Mouse (Mus musculus) forebrain, embryonic 16.5 days (tissue): ENCODE data around the gene Zfp260. TPM values are rescaled to one million over a fixed set of nuclear protein-coding genes. Genes with fewer than 3 reads are reported as not detected.

ENCODE experiments used
- ATAC-seq: fragments of 200-750 bp; cut with Nextera tagmentation; 2 replicates; pipeline ENCODE4 v1.8.0; 2017; ENCODE audit warnings: mild to moderate bottlenecking, moderate library complexity
- H3K27ac ChIP-seq: fragments of 300-500 bp; sonication (generic); 2 replicates; pipeline ENCODE4 v1.5.1; 2014; ENCODE audit warnings: low read length, control low read depth
- H3K27me3 ChIP-seq: fragments of 300-500 bp; sonication (generic); replicated peaks from 2 replicates; pipeline ENCODE4 v1.6.1; 2014; ENCODE audit warnings: low read length; ENCODE audit not compliant: control insufficient read depth, insufficient read depth
- H3K36me3 ChIP-seq: fragments of 300-500 bp; sonication (generic); 2 replicates; pipeline ENCODE4 v1.6.1; 2014; ENCODE audit not compliant: control insufficient read depth, insufficient read depth
- H3K4me1 ChIP-seq: fragments of 300-500 bp; sonication (generic); replicated peaks from 2 replicates; pipeline ENCODE4 v1.6.1; 2014; ENCODE audit warnings: low read length; ENCODE audit not compliant: control insufficient read depth, insufficient read depth
- H3K4me2 ChIP-seq: fragments of 300-500 bp; sonication (generic); 2 replicates; pipeline ENCODE4 v1.6.1; 2014; ENCODE audit warnings: mild to moderate bottlenecking, low read length, control low read depth
- H3K4me3 ChIP-seq: fragments of 300-500 bp; sonication (generic); replicated peaks from 2 replicates; pipeline ENCODE4 v1.5.1; 2014; ENCODE audit warnings: mild to moderate bottlenecking, low read length, control low read depth
- H3K9ac ChIP-seq: fragments of 300-500 bp; sonication (generic); replicated peaks from 2 replicates; pipeline ENCODE4 v1.6.1; 2014; ENCODE audit warnings: low read depth, low read length, control low read depth
- H3K9me3 ChIP-seq: fragments of 300-500 bp; sonication (generic); 2 replicates; pipeline ENCODE4 v1.6.1; 2016; ENCODE audit warnings: low read length; ENCODE audit not compliant: control insufficient read depth
- WGBS: fragments of 180-500 bp; shearing (Covaris S2); extraction: QIAGEN DNeasy Blood & Tissue Kit; methylation state at CpG from one replicate; pipeline ENCODE4 v1.1.7; 2014; 5-methylcytosine and 5-hydroxymethylcytosine counted together
- microRNA-seq: library from miRNA; unstranded; fragments of <30 nt; microRNA quantifications from one replicate; pipeline ENCODE4, GENCODE M21; 2017
- polyA plus RNA-seq: library from polyadenylated mRNA; unstranded; fragments of >200 nt; fragmentation: Nextera tagmentation; extraction: Ambion mirVana; gene quantifications from 2 replicates; pipeline ENCODE4 v1.2.1, GENCODE M21; 2015

The Zfp260 gene
- polyA plus RNA-seq, 1 experiment from 2014 or later = 112 TPM

DNA sequence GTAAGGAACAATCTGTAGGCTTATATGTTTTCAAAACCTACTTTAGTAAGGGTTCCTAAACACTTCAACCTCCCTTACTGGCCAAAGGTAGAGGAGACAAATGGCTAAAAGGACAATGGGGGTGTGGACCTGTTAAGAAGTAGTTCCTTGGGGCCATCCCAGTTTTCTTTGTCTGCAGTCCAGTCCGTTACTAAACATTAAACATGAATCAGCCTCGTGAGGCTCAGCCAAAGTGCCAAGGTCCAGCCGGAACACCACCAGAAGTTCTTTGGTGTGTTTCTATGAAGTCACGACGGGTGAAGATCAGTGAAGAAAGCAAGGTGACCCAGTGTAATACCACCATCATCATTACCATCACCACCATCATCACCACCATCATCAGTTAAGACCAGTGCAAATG lies 52.4 kb downstream of the Zfp260 start:
- Histone ChIP-seq H3K4me3 (no peak overlapping the region), H3K4me1 (peaks cover 6% of the 10 kb centered on the region; the same call in 1 of the 2 replicates), H3K4me2 (no peak overlapping the region), H3K9me3 (peaks cover 27% of the 10 kb centered on the region), H3K27me3 (no peaks in the 10 kb centered on the region), H3K36me3 (0 out of 2 replicates have a peak, but pooled peaks cover 4% of the 10 kb centered on the region), H3K9ac (no peak overlapping the region), H3K27ac (no peak overlapping the region)
- no peak for ATAC-seq
- 91% methylated on average over 5 of the region's 5 CpGs for WGBS

- no peaks in the 10 kb centered on the region for H3K4me1 ChIP-seq
- H3K36me3 ChIP-seq = peaks cover 32% of the 10 kb centered on the region
- no peak overlapping the region for H3K4me3 ChIP-seq
- no peak overlapping the region for H3K27ac ChIP-seq
- H3K9me3 ChIP-seq = peaks cover 72% of the 10 kb centered on the region
- 100% methylated on average over 1 of the region's 1 CpGs for WGBS
- no peaks in the 10 kb centered on the region for H3K27me3 ChIP-seq
- no peak overlapping the region for H3K9ac ChIP-seq
- no peak overlapping the region for H3K4me2 ChIP-seq
- ATAC-seq = no peak
Observed at GRCm38 (mm10) chr7:30154040-30154439, 59.5 kb downstream of the Zfp260 start.

- WGBS = 94% methylated on average over 3 of the region's 3 CpGs
- peaks cover 72% of the 10 kb centered on the region for H3K9me3 ChIP-seq
- ATAC-seq = no peak
- H3K9ac ChIP-seq = no peak overlapping the region
- H3K36me3 ChIP-seq = peaks cover 45% of the 10 kb centered on the region
- H3K4me1 ChIP-seq = no peaks in the 10 kb centered on the region
- H3K4me3 ChIP-seq = no peak overlapping the region
- no peak overlapping the region for H3K27ac ChIP-seq
- no peak overlapping the region for H3K4me2 ChIP-seq
- H3K27me3 ChIP-seq = no peaks in the 10 kb centered on the region
Observed at GRCm38 (mm10) chr7:30155507-30155906, 60.9 kb downstream of the Zfp260 start.

Small RNA genes within 50 kb of the gene (microRNA-seq; reads per million reads assigned to microRNA genes)
- not detected for gene Gm23368

Other genes with a start within 250 kb of the Zfp260 start
- 15.7 and 18.2 TPM in 2 replicates for gene Zfp940, start 241.1 kb upstream of the Zfp260 start, polyA plus RNA-seq
- 23.4 and 23.7 TPM in 2 replicates for gene Zfp420, start 234.8 kb upstream of the Zfp260 start, polyA plus RNA-seq
- gene Zfp27, start 188.2 kb upstream of the Zfp260 start, polyA plus RNA-seq = 18.0 and 20.5 TPM in 2 replicates
- gene Zfp383, start 186.6 kb upstream of the Zfp260 start, polyA plus RNA-seq = 7.5 and 7.8 TPM in 2 replicates
- 22.3 and 24.3 TPM in 2 replicates for gene Zfp74, start 140.7 kb upstream of the Zfp260 start, polyA plus RNA-seq
- 3.0 and 4.2 TPM in 2 replicates for gene Zfp568, start 110.8 kb upstream of the Zfp260 start, polyA plus RNA-seq
- 14.2 and 14.7 TPM in 2 replicates for gene Zfp14, start 43.4 kb upstream of the Zfp260 start, polyA plus RNA-seq
- gene Zfp82, start 21.9 kb upstream of the Zfp260 start, polyA plus RNA-seq = 16.4 and 17.5 TPM in 2 replicates
- gene Gm26920, start 4.4 kb upstream of the Zfp260 start, polyA plus RNA-seq = 2.5 and 3.3 TPM in 2 replicates
- gene Zfp566, start 4.2 kb upstream of the Zfp260 start, polyA plus RNA-seq = 20.6 and 22.1 TPM in 2 replicates
- 30.6 and 32.5 TPM in 2 replicates for gene Zfp382, start 27.2 kb downstream of the Zfp260 start, polyA plus RNA-seq
- gene Zfp146, start 75.0 kb downstream of the Zfp260 start, polyA plus RNA-seq = 17.4 and 18.0 TPM in 2 replicates
- gene Cox7a1, start 89.4 kb downstream of the Zfp260 start, polyA plus RNA-seq = 2.4 and 4.1 TPM in 2 replicates
- gene Capns1, start 104.0 kb downstream of the Zfp260 start, polyA plus RNA-seq = 59.7 and 68.4 TPM in 2 replicates
- 160 and 165 TPM in 2 replicates for gene Polr2i, start 137.2 kb downstream of the Zfp260 start, polyA plus RNA-seq
- 358 and 393 TPM in 2 replicates for gene Tbcb, start 137.5 kb downstream of the Zfp260 start, polyA plus RNA-seq
- not detected in 2 replicates for gene Ovol3, start 140.9 kb downstream of the Zfp260 start, polyA plus RNA-seq
- gene Thap8, start 185.3 kb downstream of the Zfp260 start, polyA plus RNA-seq = 0.36 and 0.42 TPM in 2 replicates
- 6.2 and 8.2 TPM in 2 replicates for gene Wdr62, start 185.6 kb downstream of the Zfp260 start, polyA plus RNA-seq
- gene Clip3, start 197.0 kb downstream of the Zfp260 start, polyA plus RNA-seq = 129 and 145 TPM in 2 replicates
- 93.6 and 104 TPM in 2 replicates for gene Alkbh6, start 213.9 kb downstream of the Zfp260 start, polyA plus RNA-seq
- 8.5 and 11.7 TPM in 2 replicates for gene Syne4, start 220.0 kb downstream of the Zfp260 start, polyA plus RNA-seq
- gene E130208F15Rik, start 227.0 kb downstream of the Zfp260 start, polyA plus RNA-seq = not detected in 2 replicates
- gene Sdhaf1, start 229.1 kb downstream of the Zfp260 start, polyA plus RNA-seq = 18.0 and 19.3 TPM in 2 replicates